Mouse (Mus musculus) hindbrain, postnatal 0 days (tissue): ENCODE measurements around the gene Ppp2r5a. TPM values are rescaled to one million over a fixed set of nuclear protein-coding genes. Genes with fewer than 3 reads are reported as not detected.
A peak's percentile ranks its signal among the peaks of the same experiment; 100 is the strongest.

Experiments used
- ATAC-seq: fragments of 200-750 bp; cut with Nextera tagmentation; 2 replicates; pipeline ENCODE4 v1.8.0; 2017; ENCODE audit warnings: mild to moderate bottlenecking, moderate TSS enrichment, moderate library complexity
- DNase-seq: peaks from one replicate; pipeline ENCODE4 v3.0.0-alpha.2; 2015; ENCODE audit warnings: low spot score
- H3K27ac ChIP-seq: fragments of 300-500 bp; sonication (generic); 2 replicates; pipeline ENCODE4 v1.5.1; 2014; ENCODE audit warnings: mild to moderate bottlenecking
- H3K27me3 ChIP-seq: fragments of 300-500 bp; sonication (generic); 2 replicates; pipeline ENCODE4 v1.6.1; 2014; ENCODE audit warnings: low read length, mixed read lengths; ENCODE audit not compliant: insufficient read depth
- H3K36me3 ChIP-seq: fragments of 300-500 bp; sonication (generic); 2 replicates; pipeline ENCODE4 v1.6.1; 2014; ENCODE audit warnings: low read length, mixed read lengths; ENCODE audit not compliant: insufficient read depth
- H3K4me1 ChIP-seq: fragments of 300-500 bp; sonication (generic); 2 replicates; pipeline ENCODE4 v1.6.1; 2014; ENCODE audit warnings: antibody characterized with exemption, low read length, mixed read lengths; ENCODE audit not compliant: insufficient read depth
- H3K4me2 ChIP-seq: fragments of 300-500 bp; sonication (generic); 2 replicates; pipeline ENCODE4 v1.6.1; 2014; ENCODE audit warnings: low read depth, mild to moderate bottlenecking, low read length, moderate library complexity, mixed read lengths
- H3K4me3 ChIP-seq: fragments of 300-500 bp; sonication (generic); 2 replicates; pipeline ENCODE4 v1.5.1; 2014; ENCODE audit warnings: low read length
- H3K9ac ChIP-seq: fragments of 300-500 bp; sonication (generic); replicated peaks from 2 replicates; pipeline ENCODE4 v1.6.1; 2014; ENCODE audit warnings: mild to moderate bottlenecking, low read length, moderate library complexity, mixed read lengths
- H3K9me3 ChIP-seq: fragments of 300-500 bp; sonication (generic); 2 replicates; pipeline ENCODE4 v1.6.1; 2016; ENCODE audit warnings: low read length, mixed read lengths
- CTCF ChIP-seq: IDR thresholded peaks from 2 replicates; pipeline ENCODE4 v1.5.1; 2016; ENCODE audit warnings: antibody characterized with exemption, control low read depth, low read depth
- WGBS: fragments of 180-500 bp; shearing (Covaris S2); extraction: QIAGEN DNeasy Blood & Tissue Kit; methylation state at CpG from one replicate; pipeline ENCODE4 v1.1.7; 2014; 5-methylcytosine and 5-hydroxymethylcytosine counted together
- polyA plus RNA-seq: library from polyadenylated mRNA; unstranded; fragments of >200 nt; fragmentation: Nextera tagmentation; extraction: Ambion mirVana; gene quantifications from 2 replicates; pipeline ENCODE4 v1.2.1, GENCODE M21; 2015
- total RNA-seq: library from RNA; depleted of rRNA; stranded (reverse); fragments of >200 nt; gene quantifications from 2 replicates; pipeline ENCODE4 v1.2.3, GENCODE M21; 2014

The Ppp2r5a gene
- total and polyA plus RNA-seq, 2 experiments from 2014 or later, result 12.8 to 54.0 TPM

GRCm38 (mm10) chr1:191391311-191391710 lies 11.8 kb downstream of the Ppp2r5a start:
- H3K9me3 ChIP-seq, result no peaks in the 10 kb centered on the region
- no peaks in the 10 kb centered on the region for H3K36me3 ChIP-seq
- peak; percentile 82 for TF ChIP-seq CTCF
- no peaks in the 10 kb centered on the region for H3K27me3 ChIP-seq
- ATAC-seq, result peak; percentile 66; the same call in 1 of the 2 replicates
- H3K4me3 ChIP-seq, result no peak overlapping the region
- H3K4me2 ChIP-seq, result no peak overlapping the region
- WGBS, result 15% methylated on average over 3 of the region's 3 CpGs
- H3K9ac ChIP-seq, result no peak overlapping the region
- H3K27ac ChIP-seq, result no peak overlapping the region
- peak; percentile 80 for DNase-seq
- no peaks in the 10 kb centered on the region for H3K4me1 ChIP-seq

- WGBS, result 97% methylated on average over 10 of the region's 10 CpGs
- no peaks in the 10 kb centered on the region for H3K9me3 ChIP-seq
- no peaks in the 10 kb centered on the region for H3K4me1 ChIP-seq
- H3K9ac ChIP-seq, result no peak overlapping the region
- no peak overlapping the region for H3K4me3 ChIP-seq
- no peaks in the 10 kb centered on the region for H3K27me3 ChIP-seq
- no peak for DNase-seq
- H3K4me2 ChIP-seq, result no peak overlapping the region
- H3K27ac ChIP-seq, result no peak overlapping the region
- TF ChIP-seq CTCF, result no peak
- no peak for ATAC-seq
- no peaks in the 10 kb centered on the region for H3K36me3 ChIP-seq
Observed at GRCm38 (mm10) chr1:191384786-191385430, 18.2 kb downstream of the Ppp2r5a start.

GRCm38 (mm10) chr1:191381955-191382736 lies 20.9 kb downstream of the Ppp2r5a start:
- ATAC-seq, result peak; percentile 79
- peak overlapping the region; percentile 61; the same call in 1 of the 2 replicates for H3K27ac ChIP-seq
- H3K27me3 ChIP-seq, result no peaks in the 10 kb centered on the region
- no peak overlapping the region for H3K4me2 ChIP-seq
- no peak overlapping the region for H3K9ac ChIP-seq
- DNase-seq, result peak; percentile 42
- H3K9me3 ChIP-seq, result no peaks in the 10 kb centered on the region
- no peak overlapping the region for H3K4me3 ChIP-seq
- H3K36me3 ChIP-seq, result no peaks in the 10 kb centered on the region
- no peak for TF ChIP-seq CTCF
- H3K4me1 ChIP-seq, result no peaks in the 10 kb centered on the region
- WGBS, result 57% methylated on average over 11 of the region's 11 CpGs

- Histone ChIP-seq H3K9me3 (no peaks in the 10 kb centered on the region), H3K27ac (no peak overlapping the region), H3K36me3 (no peaks in the 10 kb centered on the region), H3K4me2 (no peak overlapping the region), H3K9ac (no peak overlapping the region), H3K4me1 (no peaks in the 10 kb centered on the region), H3K4me3 (no peak overlapping the region), H3K27me3 (no peaks in the 10 kb centered on the region)
- ATAC-seq, result no peak
- TF ChIP-seq CTCF, result no peak
- 97% methylated on average over 3 of the region's 3 CpGs for WGBS
- DNase-seq, result no peak
Observed at GRCm38 (mm10) chr1:191380843-191381242, 22.2 kb downstream of the Ppp2r5a start.

GRCm38 (mm10) chr1:191378080-191378479 lies 25.0 kb downstream of the Ppp2r5a start:
- Histone ChIP-seq H3K4me2 (no peak overlapping the region), H3K9me3 (no peaks in the 10 kb centered on the region), H3K4me1 (no peaks in the 10 kb centered on the region), H3K27me3 (no peaks in the 10 kb centered on the region), H3K4me3 (no peak overlapping the region), H3K9ac (no peak overlapping the region), H3K27ac (no peak overlapping the region), H3K36me3 (no peaks in the 10 kb centered on the region)
- no peak for TF ChIP-seq CTCF
- WGBS, result 90% methylated on average over 2 of the region's 2 CpGs
- no peak for ATAC-seq
- DNase-seq, result no peak

GRCm38 (mm10) chr1:191375644-191375998 lies 27.5 kb downstream of the Ppp2r5a start:
- no peak for ATAC-seq
- no peak for TF ChIP-seq CTCF
- Histone ChIP-seq H3K9me3 (no peaks in the 10 kb centered on the region), H3K27ac (no peak overlapping the region), H3K27me3 (no peaks in the 10 kb centered on the region), H3K4me1 (no peaks in the 10 kb centered on the region), H3K9ac (no peak overlapping the region), H3K4me2 (no peak overlapping the region), H3K4me3 (no peak overlapping the region), H3K36me3 (no peaks in the 10 kb centered on the region)
- no peak for DNase-seq
- WGBS, result 93% methylated on average over 5 of the region's 5 CpGs
